Comparison of ENCODE assay signal across 8 mouse cellular contexts in the genomic region with DNA sequence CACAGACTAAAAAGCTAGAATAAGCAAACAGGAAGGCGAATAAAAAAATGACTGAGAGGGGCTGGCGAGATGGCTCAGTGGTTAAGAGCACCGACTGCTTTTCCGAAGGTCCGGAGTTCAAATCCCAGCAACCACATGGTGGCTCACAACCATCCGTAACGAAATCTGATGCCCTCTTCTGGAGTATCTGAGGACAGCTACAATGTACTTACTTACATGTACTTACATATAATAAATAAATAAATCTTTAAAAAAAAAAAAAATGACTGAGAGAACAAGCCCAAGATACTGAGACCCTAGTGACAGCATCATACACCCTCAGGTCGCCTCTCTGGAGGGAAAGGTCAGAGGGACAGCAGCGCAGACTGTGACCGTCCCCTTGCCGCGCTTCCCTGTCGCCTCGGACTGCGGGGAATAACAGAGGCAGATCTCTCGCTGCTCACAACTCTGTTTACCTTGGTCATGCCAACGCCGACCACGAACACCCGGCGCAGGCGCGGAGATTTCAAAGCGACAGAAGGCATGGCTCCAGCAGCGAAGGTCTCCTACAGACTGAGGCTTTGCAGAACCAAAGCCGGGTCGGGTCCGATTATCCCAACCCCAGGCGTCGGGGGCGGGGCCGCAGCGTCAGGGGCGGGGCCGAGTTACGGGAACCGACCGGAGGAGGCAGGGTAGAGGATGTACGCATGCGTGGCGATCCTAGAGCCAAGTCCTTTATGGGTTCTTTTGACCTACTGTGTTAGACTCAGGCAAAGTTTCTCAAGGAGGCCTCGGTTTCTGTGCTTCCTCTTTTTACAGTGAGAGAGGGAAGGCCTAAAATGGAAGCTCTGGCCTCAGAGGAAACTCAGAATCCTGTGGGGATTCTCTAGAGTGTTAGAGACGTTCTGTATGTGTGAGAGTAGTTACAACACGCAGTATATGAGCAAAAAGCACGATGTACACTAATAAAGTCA. TPM values are rescaled to one million over a fixed set of nuclear protein-coding genes. Genes with fewer than 3 reads are reported as not detected.
DNase-seq lines count a peak whose midpoint lies in the region; ATAC-seq and TF ChIP-seq lines count a peak whose summit lies in the region.

No protein-coding gene starts in this region.

- peak; percentile 89 for DNase-seq in c-Kit-positive CD71-positive TER-119-positive erythroid progenitor cells, embryonic 14.5 days (ENCODE audit: low spot score)
- DNase-seq in heart, postnatal 14 days: peak; percentile 95
- DNase-seq in layer of hippocampus, adult 11-12 months (ENCODE audit: low spot score): peak; percentile 94
- peak; percentile 94 to 96 for DNase-seq in lung, adult 18-20 months
- DNase-seq in testis, postnatal 14 days (ENCODE audit: low spot score): peak; percentile 93

- peak overlapping the region; percentile 68 for H3K9ac ChIP-seq in forebrain, embryonic 13.5 days
- H3K9ac ChIP-seq in neural tube, embryonic 15.5 days (replicated peaks): peak overlapping the region; percentile 61

- H3K4me3 ChIP-seq in E14TG2a.4 (replicated peaks; ENCODE audit: low read length): peak overlapping the region; percentile 82
- H3K4me3 ChIP-seq in forebrain, embryonic 13.5 days: peak overlapping the region; percentile 59
- peak overlapping the region; percentile 60 for H3K4me3 ChIP-seq in neural tube, embryonic 15.5 days (replicated peaks)

- H3K27me3 ChIP-seq in E14TG2a.4 (ENCODE audit: insufficient read depth, low read length): no peaks in the 10 kb centered on the region
- no peaks in the 10 kb centered on the region for H3K27me3 ChIP-seq in forebrain, embryonic 13.5 days
- H3K27me3 ChIP-seq in neural tube, embryonic 15.5 days (replicated peaks): no peaks in the 10 kb centered on the region

- peak overlapping the region; percentile 55 for H3K27ac ChIP-seq in forebrain, embryonic 13.5 days
- H3K27ac ChIP-seq in neural tube, embryonic 15.5 days (replicated peaks): peak overlapping the region; percentile 72

- H3K9me3 ChIP-seq in E14TG2a.4 (ENCODE audit: low read length): no peaks in the 10 kb centered on the region
- H3K9me3 ChIP-seq in forebrain, embryonic 13.5 days (replicated peaks): no peaks in the 10 kb centered on the region
- no peaks in the 10 kb centered on the region for H3K9me3 ChIP-seq in neural tube, embryonic 15.5 days (replicated peaks)

- intact Hi-C loops in heart, postnatal 14 days (cut with DNase I): no loop called here

- peak overlapping the region; percentile 62 for H3K4me2 ChIP-seq in forebrain, embryonic 13.5 days
- peak overlapping the region; percentile 60 for H3K4me2 ChIP-seq in neural tube, embryonic 15.5 days

- ATAC-seq in forebrain, embryonic 13.5 days: peak; percentile 95
- peak; percentile 96 for ATAC-seq in neural tube, embryonic 15.5 days (ENCODE audit: low FRiP score)

- H3K4me1 ChIP-seq in E14TG2a.4 (replicated peaks; ENCODE audit: low read depth, low read length): peaks cover 11% of the 10 kb centered on the region
- H3K4me1 ChIP-seq in forebrain, embryonic 13.5 days: no peaks in the 10 kb centered on the region
- H3K4me1 ChIP-seq in neural tube, embryonic 15.5 days: no peaks in the 10 kb centered on the region

- TF ChIP-seq CTCF in E14TG2a.4 (conservative IDR thresholded peaks at IDR 0.05; ENCODE audit: low read length): no peak

- H3K36me3 ChIP-seq in E14TG2a.4 (ENCODE audit: insufficient read depth, low read length): no peaks in the 10 kb centered on the region
- no peaks in the 10 kb centered on the region for H3K36me3 ChIP-seq in forebrain, embryonic 13.5 days (ENCODE audit: poor library complexity, severe bottlenecking)
- no peaks in the 10 kb centered on the region for H3K36me3 ChIP-seq in neural tube, embryonic 15.5 days

- 13% methylated on average over 45 of the region's 45 CpGs for WGBS in forebrain, embryonic 13.5 days
- 13% methylated on average over 45 of the region's 45 CpGs for WGBS in neural tube, embryonic 15.5 days

RNA-seq across cellular contexts. Expression of gene Podn, which starts 22.0 kb away (rescaled TPM):
- polyA plus RNA-seq in forebrain, embryonic 13.5 days (2015; fragmentation: Nextera tagmentation; extraction: Ambion mirVana): 0.15 and 0.27 TPM in 2 replicates
- 10 to 100 TPM; 16.0 to 31.0 TPM for total RNA-seq in heart, postnatal 14 days (2021)
- polyA plus RNA-seq in neural tube, embryonic 15.5 days (2015; fragmentation: Nextera tagmentation; extraction: Ambion mirVana): 0.32 and 0.44 TPM in 2 replicates

RNA-seq across cellular contexts. Expression of gene Scp2, which starts 26.6 kb away (rescaled TPM):
- polyA plus RNA-seq in forebrain, embryonic 13.5 days (2015; fragmentation: Nextera tagmentation; extraction: Ambion mirVana): 223 and 237 TPM in 2 replicates
- 100 to 1,000 TPM; 227 to 235 TPM for total RNA-seq in heart, postnatal 14 days (2021)
- polyA plus RNA-seq in neural tube, embryonic 15.5 days (2015; fragmentation: Nextera tagmentation; extraction: Ambion mirVana): 225 and 234 TPM in 2 replicates

RNA-seq across cellular contexts. Expression of gene Echdc2, which starts 47.0 kb away (rescaled TPM):
- polyA plus RNA-seq in forebrain, embryonic 13.5 days (2015; fragmentation: Nextera tagmentation; extraction: Ambion mirVana): 11.8 and 12.8 TPM in 2 replicates
- 10 to 100 TPM; 31.4 to 31.9 TPM for total RNA-seq in heart, postnatal 14 days (2021)
- polyA plus RNA-seq in neural tube, embryonic 15.5 days (2015; fragmentation: Nextera tagmentation; extraction: Ambion mirVana): 11.8 and 15.4 TPM in 2 replicates

Comparison
In these comparisons a context has a peak if more than half of its experiments do, and no peak if none do; other contexts are left out.
1. Peak in every context shown above with its lines: DNase-seq, ATAC-seq, H3K4me3 ChIP-seq and H3K27ac ChIP-seq.